Mouse (Mus musculus) limb, embryonic 13.5 days (tissue): ENCODE data around the gene Tpt1. TPM values are rescaled to one million over a fixed set of nuclear protein-coding genes. Genes with fewer than 3 reads are reported as not detected.

Experiments
- ATAC-seq: fragments of 200-750 bp; cut with Nextera tagmentation; 2 replicates; pipeline ENCODE4 v1.8.0; 2017; ENCODE audit warnings: low read depth, moderate number of reproducible peaks, moderate TSS enrichment; ENCODE audit not compliant: low FRiP score
- H3K27ac ChIP-seq: fragments of 300-500 bp; sonication (generic); 2 replicates; pipeline ENCODE4 v1.5.1; 2015; ENCODE audit warnings: inconsistent platforms, mild to moderate bottlenecking, moderate library complexity
- H3K27me3 ChIP-seq: fragments of 300-500 bp; sonication (generic); 2 replicates; pipeline ENCODE4 v1.6.1; 2015; ENCODE audit warnings: mild to moderate bottlenecking, inconsistent platforms
- H3K36me3 ChIP-seq: fragments of 300-500 bp; sonication (generic); 2 replicates; pipeline ENCODE4 v1.6.1; 2015; ENCODE audit warnings: inconsistent platforms, mild to moderate bottlenecking, moderate library complexity
- H3K4me1 ChIP-seq: fragments of 300-500 bp; sonication (generic); 2 replicates; pipeline ENCODE4 v1.6.1; 2015; ENCODE audit warnings: inconsistent platforms
- H3K4me2 ChIP-seq: fragments of 300-500 bp; sonication (generic); replicated peaks from 2 replicates; pipeline ENCODE4 v1.6.1; 2015; ENCODE audit warnings: inconsistent platforms, mild to moderate bottlenecking, moderate library complexity
- H3K4me3 ChIP-seq: fragments of 300-500 bp; sonication (generic); 2 replicates; pipeline ENCODE4 v1.5.1; 2015; ENCODE audit warnings: moderate library complexity, mild to moderate bottlenecking, inconsistent platforms
- H3K9ac ChIP-seq: fragments of 300-500 bp; sonication (generic); 2 replicates; pipeline ENCODE4 v1.6.1; 2015; ENCODE audit warnings: mild to moderate bottlenecking, inconsistent platforms
- H3K9me3 ChIP-seq: fragments of 300-500 bp; sonication (generic); 2 replicates; pipeline ENCODE4 v1.6.1; 2016; ENCODE audit warnings: inconsistent platforms
- WGBS: fragments of 180-500 bp; shearing (Covaris S2); methylation state at CpG from one replicate; pipeline ENCODE4 v1.1.7; 2015; 5-methylcytosine and 5-hydroxymethylcytosine counted together
- polyA plus RNA-seq: library from polyadenylated mRNA; unstranded; fragments of >200 nt; fragmentation: Nextera tagmentation; extraction: Ambion mirVana; gene quantifications from 2 replicates; pipeline ENCODE4 v1.2.1, GENCODE M21; 2015

The Tpt1 gene
- polyA plus RNA-seq = 1,027 and 1,051 TPM in 2 replicates

GRCm38 (mm10) chr14:75844867-75845697, at the start of gene Tpt1:
Tpt1 (plus strand) TSS chr14:75845093.
- peaks cover 18% of the 10 kb centered on the region for H3K4me1 ChIP-seq
- no peaks in the 10 kb centered on the region for H3K9me3 ChIP-seq
- H3K9ac ChIP-seq = peak within 1 kb of the TSS; percentile 93
- peak; percentile 97 for ATAC-seq
- peak within 1 kb of the TSS; percentile 76 for H3K4me2 ChIP-seq
- H3K4me3 ChIP-seq = peak within 1 kb of the TSS; percentile 87
- H3K36me3 ChIP-seq = peaks cover 36% of the 10 kb centered on the region
- H3K27ac ChIP-seq = peak within 1 kb of the TSS; percentile 98
- no peaks in the 10 kb centered on the region for H3K27me3 ChIP-seq
- WGBS = under 1% methylated on average over 107 of the region's 108 CpGs

- Histone ChIP-seq H3K4me3 (no peak overlapping the region), H3K4me1 (peaks cover 5% of the 10 kb centered on the region; the same call in 1 of the 2 replicates), H3K9ac (no peak overlapping the region), H3K27me3 (no peaks in the 10 kb centered on the region), H3K36me3 (no peaks in the 10 kb centered on the region), H3K9me3 (no peaks in the 10 kb centered on the region), H3K4me2 (no peak overlapping the region), H3K27ac (no peak overlapping the region)
- ATAC-seq = no peak
- 81% methylated on average over 4 of the region's 4 CpGs for WGBS
Measured at GRCm38 (mm10) chr14:75795918-75796317, 49.0 kb upstream of the Tpt1 start.

GRCm38 (mm10) chr14:75797769-75798386, 47.0 kb upstream of the Tpt1 start:
- Histone ChIP-seq H3K4me3 (no peak overlapping the region), H3K36me3 (no peaks in the 10 kb centered on the region), H3K9me3 (no peaks in the 10 kb centered on the region), H3K4me1 (peaks cover 5% of the 10 kb centered on the region; the same call in 1 of the 2 replicates), H3K9ac (no peak overlapping the region), H3K27ac (no peak overlapping the region), H3K27me3 (no peaks in the 10 kb centered on the region), H3K4me2 (no peak overlapping the region)
- WGBS = 33% methylated on average over 5 of the region's 5 CpGs
- ATAC-seq = no peak

- H3K9ac ChIP-seq = no peak overlapping the region
- H3K4me2 ChIP-seq = no peak overlapping the region
- H3K4me1 ChIP-seq = no peaks in the 10 kb centered on the region
- 80% methylated on average over 8 of the region's 8 CpGs for WGBS
- H3K27me3 ChIP-seq = no peaks in the 10 kb centered on the region
- H3K27ac ChIP-seq = no peak overlapping the region
- H3K4me3 ChIP-seq = no peak overlapping the region
- no peaks in the 10 kb centered on the region for H3K9me3 ChIP-seq
- H3K36me3 ChIP-seq = no peaks in the 10 kb centered on the region
- no peak for ATAC-seq
Measured at GRCm38 (mm10) chr14:75807800-75808199, 37.1 kb upstream of the Tpt1 start.

GRCm38 (mm10) chr14:75809931-75810330, 35.0 kb upstream of the Tpt1 start:
- Histone ChIP-seq H3K4me1 (no peaks in the 10 kb centered on the region), H3K4me2 (no peak overlapping the region), H3K9ac (no peak overlapping the region), H3K9me3 (no peaks in the 10 kb centered on the region), H3K27ac (no peak overlapping the region), H3K4me3 (no peak overlapping the region), H3K27me3 (no peaks in the 10 kb centered on the region), H3K36me3 (no peaks in the 10 kb centered on the region)
- WGBS = 49% methylated on average over 6 of the region's 6 CpGs
- ATAC-seq = no peak

- Histone ChIP-seq H3K9ac (no peak overlapping the region), H3K4me3 (no peak overlapping the region), H3K27me3 (no peaks in the 10 kb centered on the region), H3K27ac (no peak overlapping the region), H3K36me3 (no peaks in the 10 kb centered on the region), H3K9me3 (no peaks in the 10 kb centered on the region), H3K4me2 (no peak overlapping the region), H3K4me1 (no peaks in the 10 kb centered on the region)
- 85% methylated on average over 2 of the region's 2 CpGs for WGBS
- ATAC-seq = no peak
Measured at GRCm38 (mm10) chr14:75818528-75818927, 26.4 kb upstream of the Tpt1 start.

GRCm38 (mm10) chr14:75819341-75819740, 25.6 kb upstream of the Tpt1 start:
- Histone ChIP-seq H3K4me2 (no peak overlapping the region), H3K9me3 (no peaks in the 10 kb centered on the region), H3K27me3 (no peaks in the 10 kb centered on the region), H3K36me3 (no peaks in the 10 kb centered on the region), H3K9ac (no peak overlapping the region), H3K4me1 (no peaks in the 10 kb centered on the region), H3K4me3 (no peak overlapping the region), H3K27ac (no peak overlapping the region)
- ATAC-seq = no peak
- 82% methylated on average over 2 of the region's 2 CpGs for WGBS

GRCm38 (mm10) chr14:75820007-75820406, 24.9 kb upstream of the Tpt1 start:
- ATAC-seq = no peak
- H3K9me3 ChIP-seq = no peaks in the 10 kb centered on the region
- no peak overlapping the region for H3K9ac ChIP-seq
- H3K27ac ChIP-seq = no peak overlapping the region
- WGBS = 77% methylated on average over 5 of the region's 5 CpGs
- H3K4me2 ChIP-seq = no peak overlapping the region
- H3K4me1 ChIP-seq = no peaks in the 10 kb centered on the region
- no peak overlapping the region for H3K4me3 ChIP-seq
- H3K36me3 ChIP-seq = no peaks in the 10 kb centered on the region
- no peaks in the 10 kb centered on the region for H3K27me3 ChIP-seq

GRCm38 (mm10) chr14:75826851-75827410, 18.0 kb upstream of the Tpt1 start:
- H3K4me3 ChIP-seq = no peak overlapping the region
- H3K9ac ChIP-seq = no peak overlapping the region
- no peaks in the 10 kb centered on the region for H3K9me3 ChIP-seq
- 50% methylated on average over 3 of the region's 3 CpGs for WGBS
- H3K4me1 ChIP-seq = peaks cover 12% of the 10 kb centered on the region
- no peak overlapping the region for H3K27ac ChIP-seq
- peaks cover 16% of the 10 kb centered on the region for H3K27me3 ChIP-seq
- no peak overlapping the region for H3K4me2 ChIP-seq
- ATAC-seq = no peak
- no peaks in the 10 kb centered on the region for H3K36me3 ChIP-seq

- Histone ChIP-seq H3K4me3 (no peak overlapping the region), H3K27me3 (peaks cover 16% of the 10 kb centered on the region), H3K27ac (no peak overlapping the region), H3K4me1 (peaks cover 18% of the 10 kb centered on the region), H3K9ac (no peak overlapping the region), H3K36me3 (no peaks in the 10 kb centered on the region), H3K4me2 (peak overlapping the region; percentile 76), H3K9me3 (no peaks in the 10 kb centered on the region)
- no peak for ATAC-seq
- 36% methylated on average over 11 of the region's 11 CpGs for WGBS
Measured at GRCm38 (mm10) chr14:75828221-75828620, 16.7 kb upstream of the Tpt1 start.

- Histone ChIP-seq H3K27me3 (peaks cover 16% of the 10 kb centered on the region), H3K4me3 (peak overlapping the region; percentile 35), H3K4me2 (peak overlapping the region; percentile 76), H3K9ac (peak overlapping the region; percentile 55), H3K27ac (no peak overlapping the region), H3K36me3 (no peaks in the 10 kb centered on the region), H3K9me3 (no peaks in the 10 kb centered on the region), H3K4me1 (peaks cover 23% of the 10 kb centered on the region)
- WGBS = 4% methylated on average over 32 of the region's 32 CpGs
- peak; percentile 57; the same call in 1 of the 2 replicates for ATAC-seq
Measured at GRCm38 (mm10) chr14:75828866-75829806, 15.8 kb upstream of the Tpt1 start.
